Mouse (Mus musculus) myocyte (in vitro differentiated cells): Measurements from ENCODE around the gene Dtl.

Experiments used
- CEBPB ChIP-seq: IDR thresholded peaks from 2 replicates; pipeline ENCODE4 v1.6.1; 2011; ENCODE audit warnings: mild to moderate bottlenecking, moderate library complexity; ENCODE audit not compliant: poor library complexity, insufficient read depth, severe bottlenecking
- E2F4 ChIP-seq: IDR thresholded peaks from one replicate; pipeline ENCODE4 v1.6.1; 2011; ENCODE audit warnings: mild to moderate bottlenecking, control low read depth, moderate library complexity; ENCODE audit not compliant: insufficient read depth
- MAX ChIP-seq: IDR thresholded peaks from one replicate; pipeline ENCODE4 v1.6.1; 2011; ENCODE audit warnings: low read depth, mild to moderate bottlenecking, control low read depth
- MYOD1 ChIP-seq, 3 experiments: IDR thresholded peaks; one replicate each; pipeline ENCODE4 v1.6.1; 2011; ENCODE audit warnings: control low read depth in 2 of 3, low read depth in 2 of 3, mild to moderate bottlenecking in 2 of 3, moderate library complexity in 1 of 3; ENCODE audit not compliant: insufficient read length in 2 of 3, control insufficient read depth in 1 of 3
- MYOG ChIP-seq, 3 experiments: IDR thresholded peaks; one replicate each; pipeline ENCODE4 v1.6.1; 2011; ENCODE audit warnings: control low read depth in 2 of 3, low read depth in 2 of 3, mild to moderate bottlenecking in 2 of 3; ENCODE audit not compliant: insufficient read length in 2 of 3, control insufficient read depth in 1 of 3, insufficient read depth in 1 of 3
- POLR2A ChIP-seq: IDR thresholded peaks from one replicate; pipeline ENCODE4 v1.6.1; 2011; ENCODE audit warnings: low read depth, mild to moderate bottlenecking, control low read depth, moderate library complexity; ENCODE audit not compliant: insufficient read length
- POLR2AphosphoS2 ChIP-seq: IDR thresholded peaks from one replicate; pipeline ENCODE4 v1.6.1; 2011; ENCODE audit warnings: low read depth, control low read depth; ENCODE audit not compliant: insufficient read length
- REST ChIP-seq: IDR thresholded peaks from one replicate; pipeline ENCODE4 v1.6.1; 2011; ENCODE audit warnings: mild to moderate bottlenecking, control low read depth, moderate library complexity; ENCODE audit not compliant: insufficient read depth, insufficient read length
- SRF ChIP-seq: IDR thresholded peaks from one replicate; pipeline ENCODE4 v1.6.1; 2011; ENCODE audit warnings: low read depth; ENCODE audit not compliant: control insufficient read depth, insufficient read length
- TCF12 ChIP-seq: IDR thresholded peaks from one replicate; pipeline ENCODE4 v1.6.1; 2011; ENCODE audit warnings: mild to moderate bottlenecking, control low read depth; ENCODE audit not compliant: poor library complexity, insufficient read depth, severe bottlenecking
- TCF3 ChIP-seq: IDR thresholded peaks from one replicate; pipeline ENCODE4 v1.6.1; 2011; ENCODE audit warnings: low read depth, control low read depth; ENCODE audit not compliant: insufficient read length
- USF1 ChIP-seq: IDR thresholded peaks from one replicate; pipeline ENCODE4 v1.6.1; 2011; ENCODE audit warnings: low read depth, mild to moderate bottlenecking, control low read depth, moderate library complexity

DNA sequence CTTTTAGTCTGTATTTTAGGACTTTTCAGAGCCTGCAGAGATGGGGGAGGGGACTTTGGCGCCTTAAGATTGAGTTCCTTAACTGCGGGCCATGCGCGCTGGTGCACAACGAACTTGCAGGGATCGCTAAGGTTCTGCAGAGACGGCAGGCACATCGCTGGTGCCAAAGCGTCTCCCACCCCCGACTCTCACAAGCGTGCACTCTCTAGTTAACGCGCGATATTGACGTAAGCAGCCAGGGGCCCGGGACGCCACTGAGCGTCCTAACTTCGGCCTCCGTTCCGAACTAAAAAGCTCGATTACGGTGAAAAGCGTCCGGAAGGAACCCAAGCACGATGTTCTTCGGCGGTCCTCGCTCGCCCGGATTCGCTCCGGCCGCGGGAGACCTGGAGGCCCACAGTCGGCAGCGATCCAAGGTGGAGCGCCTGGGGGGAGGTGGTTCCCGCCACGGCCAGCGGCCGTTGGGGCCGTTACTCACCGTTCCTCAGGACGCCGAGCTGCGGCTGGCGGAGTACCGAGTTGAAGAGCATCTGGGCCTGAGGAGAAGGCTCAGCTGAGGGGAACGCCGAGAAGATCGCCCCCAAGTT lies 380 bp downstream of the Dtl start:
- no peak for TF ChIP-seq SRF
- TF ChIP-seq MYOD1 (IDR thresholded peaks at IDR 0.05; ENCODE audit: control insufficient read depth in 1 of 3, insufficient read length in 2 of 3, low read depth in 2 of 3), result peak in 1 of 3 experiments; percentile 5
- no peak for TF ChIP-seq MAX
- TF ChIP-seq E2F4, result no peak
- no peak for TF ChIP-seq USF1
- no peak for TF ChIP-seq MYOG (IDR thresholded peaks at IDR 0.05; ENCODE audit: control insufficient read depth in 1 of 3, insufficient read depth in 1 of 3, insufficient read length in 2 of 3, low read depth in 2 of 3)
- TF ChIP-seq POLR2A, result peak; percentile 71
- TF ChIP-seq TCF3, result no peak
- TF ChIP-seq TCF12, result no peak
- TF ChIP-seq POLR2AphosphoS2, result peak; percentile 65
- TF ChIP-seq CEBPB, result no peak
- no peak for TF ChIP-seq REST
